Mouse (Mus musculus) heart, embryonic 15.5 days (tissue): Measurements from ENCODE around the gene Cngb1. TPM values are rescaled to one million over a fixed set of nuclear protein-coding genes. Genes with fewer than 3 reads are reported as not detected.

Source experiments
- ATAC-seq: fragments of 200-750 bp; cut with Nextera tagmentation; replicated peaks from 2 replicates; pipeline ENCODE4 v1.8.0; 2017; ENCODE audit warnings: low read depth, moderate TSS enrichment; ENCODE audit not compliant: insufficient number of reproducible peaks, insufficient read depth, low FRiP score
- H3K27ac ChIP-seq: fragments of 300-500 bp; sonication (generic); 2 replicates; pipeline ENCODE4 v1.5.1; 2015; ENCODE audit warnings: mild to moderate bottlenecking, inconsistent platforms
- H3K27me3 ChIP-seq: fragments of 300-500 bp; sonication (generic); 2 replicates; pipeline ENCODE4 v1.6.1; 2015; ENCODE audit warnings: inconsistent platforms
- H3K36me3 ChIP-seq: fragments of 300-500 bp; sonication (generic); 2 replicates; pipeline ENCODE4 v1.6.1; 2015; ENCODE audit warnings: mild to moderate bottlenecking, inconsistent platforms
- H3K4me1 ChIP-seq: fragments of 300-500 bp; sonication (generic); replicated peaks from 2 replicates; pipeline ENCODE4 v1.6.1; 2015; ENCODE audit warnings: inconsistent platforms
- H3K4me2 ChIP-seq: fragments of 300-500 bp; sonication (generic); 2 replicates; pipeline ENCODE4 v1.6.1; 2015; ENCODE audit warnings: inconsistent platforms, mild to moderate bottlenecking, moderate library complexity
- H3K4me3 ChIP-seq: fragments of 300-500 bp; sonication (generic); 2 replicates; pipeline ENCODE4 v1.5.1; 2015; ENCODE audit warnings: mild to moderate bottlenecking, inconsistent platforms
- H3K9ac ChIP-seq: fragments of 300-500 bp; sonication (generic); 2 replicates; pipeline ENCODE4 v1.6.1; 2015; ENCODE audit warnings: mild to moderate bottlenecking, inconsistent platforms
- H3K9me3 ChIP-seq: fragments of 300-500 bp; sonication (generic); replicated peaks from 2 replicates; pipeline ENCODE4 v1.6.1; 2016; ENCODE audit warnings: inconsistent platforms
- WGBS: fragments of 180-500 bp; shearing (Covaris S2); methylation state at CpG from one replicate; pipeline ENCODE4 v1.1.7; 2015; ENCODE audit warnings: mixed read lengths; 5-methylcytosine and 5-hydroxymethylcytosine counted together
- polyA plus RNA-seq: library from polyadenylated mRNA; unstranded; fragments of >200 nt; fragmentation: Nextera tagmentation; extraction: Ambion mirVana; gene quantifications from 2 replicates; pipeline ENCODE4 v1.2.1, GENCODE M21; 2015

The Cngb1 gene
- polyA plus RNA-seq, 1 experiment from 2014 or later = 0.49 TPM

DNA sequence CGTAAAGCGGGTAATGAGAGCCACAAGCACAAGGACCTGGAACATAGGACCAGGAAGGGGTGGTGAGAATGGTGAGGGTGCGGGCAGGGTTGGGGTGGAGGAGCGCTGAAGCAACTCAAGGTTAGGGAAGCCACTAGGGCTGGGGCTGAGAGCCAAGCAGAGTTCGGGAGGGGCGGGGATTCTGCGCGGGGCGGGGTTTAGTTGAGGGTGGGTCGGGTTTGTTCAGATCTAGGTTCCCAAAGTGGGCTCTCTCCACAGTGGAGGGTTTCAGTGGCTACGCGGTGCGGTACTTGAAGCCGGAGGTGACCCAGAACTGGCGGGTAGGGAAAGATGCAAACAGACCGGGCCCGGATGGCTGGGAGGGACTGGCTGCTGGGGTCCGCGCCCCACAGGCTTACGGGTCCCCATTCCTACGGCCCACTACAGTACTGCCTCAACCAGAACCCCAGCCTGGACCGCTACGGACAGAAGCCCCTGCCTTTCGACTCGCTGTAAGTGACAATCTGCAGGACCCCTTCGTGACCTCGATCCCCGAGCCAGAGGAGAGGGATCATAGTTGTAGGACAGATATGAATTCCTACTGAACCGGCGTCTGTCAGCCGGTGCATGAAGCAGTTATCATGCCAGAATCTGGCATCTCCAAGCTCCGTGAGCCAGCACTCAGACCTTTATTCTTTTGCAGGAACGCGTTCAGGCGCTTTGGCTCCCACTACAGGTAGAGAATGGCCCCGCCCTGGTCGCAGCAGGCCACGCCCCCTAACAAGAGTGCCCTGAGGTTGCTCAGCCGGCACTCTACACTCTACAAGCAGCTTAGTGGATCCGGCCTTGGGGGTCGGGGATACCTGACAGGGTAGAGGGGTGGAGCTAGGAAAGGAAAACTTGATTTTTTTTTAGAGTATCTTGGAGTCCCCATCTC, 14.1 kb upstream of the Cngb1 start:
- Histone ChIP-seq H3K9ac (peak overlapping the region; percentile 54), H3K4me3 (peak overlapping the region; percentile 55), H3K27ac (no peak overlapping the region; the same call in 1 of the 2 replicates), H3K27me3 (peaks cover 9% of the 10 kb centered on the region), H3K4me2 (peak overlapping the region; percentile 96), H3K4me1 (peaks cover 31% of the 10 kb centered on the region), H3K9me3 (no peaks in the 10 kb centered on the region), H3K36me3 (peaks cover 5% of the 10 kb centered on the region; the same call in 1 of the 2 replicates)
- ATAC-seq = peak; percentile 60
- 3% methylated on average over 41 of the region's 41 CpGs for WGBS

DNA sequence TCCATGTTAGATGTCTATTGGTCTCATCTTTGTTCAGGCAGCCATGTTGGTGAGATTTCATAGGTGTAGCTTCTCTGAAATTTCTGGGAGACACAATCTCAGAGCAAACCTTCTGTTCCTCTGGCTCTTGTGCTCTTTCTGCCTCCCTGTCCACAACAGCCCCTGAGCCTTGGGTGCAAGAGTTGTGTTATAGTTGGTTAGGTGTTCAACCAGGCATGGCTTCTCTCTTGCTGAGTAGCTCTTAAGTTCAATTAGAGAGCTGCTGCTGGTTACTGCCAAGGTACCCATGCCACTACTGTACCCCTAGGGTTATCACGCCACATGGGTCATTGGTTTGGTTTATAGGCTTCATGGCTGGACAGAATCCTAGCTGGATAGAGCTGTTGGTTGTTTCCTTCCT, 9.0 kb upstream of the Cngb1 start:
- H3K9me3 ChIP-seq = no peaks in the 10 kb centered on the region
- peaks cover 6% of the 10 kb centered on the region for H3K4me1 ChIP-seq
- H3K4me3 ChIP-seq = no peak overlapping the region
- no peak for ATAC-seq
- H3K4me2 ChIP-seq = no peak overlapping the region
- H3K27ac ChIP-seq = no peak overlapping the region
- H3K36me3 ChIP-seq = no peaks in the 10 kb centered on the region
- 94% methylated on average over 1 of the region's 1 CpGs for WGBS
- peaks cover 9% of the 10 kb centered on the region for H3K27me3 ChIP-seq
- no peak overlapping the region for H3K9ac ChIP-seq

- WGBS = 59% methylated on average over 2 of the region's 2 CpGs
- H3K4me1 ChIP-seq = no peaks in the 10 kb centered on the region; the same call in 1 of the 2 replicates
- H3K9ac ChIP-seq = no peak overlapping the region
- no peak overlapping the region for H3K4me3 ChIP-seq
- no peaks in the 10 kb centered on the region for H3K36me3 ChIP-seq
- no peak overlapping the region for H3K4me2 ChIP-seq
- no peaks in the 10 kb centered on the region for H3K9me3 ChIP-seq
- no peak for ATAC-seq
- H3K27me3 ChIP-seq = peaks cover 5% of the 10 kb centered on the region
- no peak overlapping the region for H3K27ac ChIP-seq
These were observed 8.3 kb upstream of the Cngb1 start for GRCm38 (mm10) chr8:95314707-95315106.

DNA sequence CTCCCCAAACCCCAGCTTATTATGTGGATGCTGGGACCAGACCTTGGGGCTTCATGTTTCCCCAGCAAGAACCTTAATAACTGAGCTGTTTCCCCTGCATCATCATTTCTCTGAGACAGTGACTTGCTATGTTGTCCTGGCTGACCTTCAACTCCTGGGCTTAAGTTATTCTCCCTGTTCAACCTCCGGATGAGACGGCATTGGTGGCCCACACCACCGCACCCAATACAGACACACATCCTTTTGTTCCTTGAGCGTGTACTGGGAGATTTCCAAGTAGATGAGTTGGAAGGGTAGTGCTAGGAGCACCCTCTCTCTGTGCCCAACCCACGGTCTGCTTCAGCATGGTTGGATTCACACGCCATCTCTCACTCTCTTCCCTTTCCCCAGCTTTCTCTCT, 7.5 kb upstream of the Cngb1 start:
- H3K36me3 ChIP-seq = no peaks in the 10 kb centered on the region
- no peaks in the 10 kb centered on the region for H3K9me3 ChIP-seq
- no peaks in the 10 kb centered on the region; the same call in 1 of the 2 replicates for H3K27me3 ChIP-seq
- H3K4me3 ChIP-seq = no peak overlapping the region
- H3K27ac ChIP-seq = no peak overlapping the region
- H3K4me2 ChIP-seq = no peak overlapping the region
- peaks cover 5% of the 10 kb centered on the region for H3K4me1 ChIP-seq
- ATAC-seq = no peak
- no peak overlapping the region for H3K9ac ChIP-seq
- 81% methylated on average over 6 of the region's 6 CpGs for WGBS

DNA sequence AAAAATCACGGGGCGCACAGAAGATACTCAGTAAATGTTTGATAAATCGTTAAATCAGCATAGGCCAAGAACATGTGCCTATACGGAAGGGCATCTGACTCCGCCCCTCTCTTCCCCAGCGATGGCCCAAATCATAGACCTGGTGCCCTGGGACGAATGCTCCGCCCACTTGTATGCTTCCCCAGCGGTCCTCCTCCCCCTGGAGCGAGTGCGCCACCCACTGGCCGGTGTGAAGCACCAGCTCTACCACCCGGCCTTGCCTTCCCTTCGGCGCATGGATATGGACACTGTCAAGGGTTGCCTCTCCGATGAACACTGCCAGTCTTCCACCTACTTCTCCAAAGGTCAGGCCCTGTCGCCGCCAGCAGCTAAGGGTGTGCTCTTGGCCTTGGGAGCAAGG, 6.5 kb upstream of the Cngb1 start:
- Histone ChIP-seq H3K4me2 (no peak overlapping the region), H3K27ac (no peak overlapping the region), H3K27me3 (no peaks in the 10 kb centered on the region), H3K9ac (no peak overlapping the region), H3K36me3 (no peaks in the 10 kb centered on the region), H3K4me3 (no peak overlapping the region), H3K4me1 (peaks cover 5% of the 10 kb centered on the region), H3K9me3 (no peaks in the 10 kb centered on the region)
- 65% methylated on average over 18 of the region's 18 CpGs for WGBS
- ATAC-seq = no peak

DNA sequence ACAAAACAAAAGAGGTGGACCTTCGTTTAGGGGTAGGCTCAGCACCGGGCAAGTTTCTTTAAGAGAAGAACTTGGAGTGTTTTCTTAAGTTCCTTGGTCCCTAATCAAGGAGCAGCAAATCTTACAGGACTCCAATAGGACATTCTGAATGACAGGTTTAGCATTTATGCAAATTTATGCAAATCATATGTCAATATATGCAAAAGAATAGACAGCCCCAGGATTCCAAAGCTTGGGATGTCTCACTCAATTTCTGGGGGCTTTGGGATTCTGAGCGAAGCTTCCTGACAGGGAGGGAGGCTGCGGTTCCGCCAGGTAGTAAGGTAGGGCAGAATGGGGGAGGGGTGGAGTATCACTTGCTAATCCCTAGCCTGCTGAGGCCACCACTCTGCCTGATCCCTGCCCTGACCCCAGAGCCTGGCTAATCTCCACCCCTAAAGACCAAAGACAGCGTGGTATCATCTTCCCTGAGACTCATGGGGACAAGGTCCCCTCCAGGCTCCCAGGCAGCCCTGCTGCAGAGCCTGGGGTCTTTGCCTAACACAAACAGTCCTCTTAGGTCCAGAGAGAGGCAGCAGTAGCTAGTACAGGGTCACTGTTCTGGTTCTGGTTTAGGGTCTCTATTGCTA, 4.1 kb upstream of the Cngb1 start, which contains the start of gene Tepp:
TSS of gene Tepp (plus strand) at position 225 of the 629 bp plus-strand sequence.
- no peak within 1 kb of the TSS for H3K4me3 ChIP-seq
- no peaks in the 10 kb centered on the region for H3K27me3 ChIP-seq
- no peak within 1 kb of the TSS for H3K4me2 ChIP-seq
- ATAC-seq = no peak
- WGBS = 42% methylated on average over 6 of the region's 6 CpGs
- no peak within 1 kb of the TSS for H3K27ac ChIP-seq
- no peak within 1 kb of the TSS for H3K9ac ChIP-seq
- no peaks in the 10 kb centered on the region for H3K9me3 ChIP-seq
- peaks cover 5% of the 10 kb centered on the region for H3K4me1 ChIP-seq
- no peaks in the 10 kb centered on the region for H3K36me3 ChIP-seq

DNA sequence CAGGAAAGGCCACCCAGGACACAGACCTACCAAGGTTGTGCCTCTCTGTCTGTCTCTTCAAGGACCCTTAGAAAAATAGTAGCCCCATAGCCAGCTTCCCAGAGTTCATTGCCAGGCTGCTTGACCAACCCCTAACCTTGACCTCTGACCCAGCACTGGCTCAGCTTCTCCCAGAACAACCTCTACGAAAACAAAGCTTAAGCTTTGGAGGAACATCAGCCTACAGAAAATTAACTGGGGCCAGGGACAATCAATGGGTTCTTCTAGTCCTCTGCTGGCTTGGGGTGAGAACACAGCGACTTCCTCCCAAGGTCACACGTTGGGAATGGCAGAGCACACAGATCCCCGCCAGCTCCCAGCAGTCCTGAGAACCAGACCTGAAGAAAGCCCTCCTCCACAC, 859 bp downstream of the Cngb1 start:
- WGBS = 60% methylated on average over 4 of the region's 4 CpGs
- peaks cover 10% of the 10 kb centered on the region for H3K4me1 ChIP-seq
- no peak overlapping the region for H3K9ac ChIP-seq
- H3K36me3 ChIP-seq = no peaks in the 10 kb centered on the region
- no peak overlapping the region for H3K27ac ChIP-seq
- ATAC-seq = no peak
- H3K4me3 ChIP-seq = no peak overlapping the region
- no peaks in the 10 kb centered on the region for H3K9me3 ChIP-seq
- H3K4me2 ChIP-seq = no peak overlapping the region
- no peaks in the 10 kb centered on the region for H3K27me3 ChIP-seq

DNA sequence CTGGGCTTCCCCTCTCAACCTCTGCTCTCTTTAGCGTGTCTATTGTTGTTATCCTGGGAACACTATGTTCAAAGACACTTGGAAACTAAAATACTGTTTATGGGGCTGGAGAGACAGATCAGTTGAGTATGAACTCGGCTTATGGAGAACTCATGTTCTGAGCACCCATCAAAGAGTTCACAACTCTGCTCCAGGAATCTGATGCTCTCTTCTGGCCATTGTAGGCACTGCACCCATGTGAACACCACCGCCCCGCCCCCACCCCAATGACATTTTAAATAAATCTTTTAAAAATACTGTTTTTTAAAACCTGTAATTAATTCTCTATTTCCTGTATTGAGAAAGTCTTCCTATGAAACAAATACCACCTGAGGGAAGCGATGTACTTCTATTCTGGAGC, 4.0 kb downstream of the Cngb1 start:
- 14% methylated on average over 5 of the region's 5 CpGs for WGBS
- H3K4me1 ChIP-seq = 0 out of 2 replicates have a peak, but pooled peaks cover 5% of the 10 kb centered on the region
- ATAC-seq = no peak
- no peaks in the 10 kb centered on the region for H3K27me3 ChIP-seq
- H3K36me3 ChIP-seq = no peaks in the 10 kb centered on the region
- H3K4me2 ChIP-seq = no peak overlapping the region
- no peak overlapping the region for H3K9ac ChIP-seq
- no peak overlapping the region for H3K27ac ChIP-seq
- no peak overlapping the region for H3K4me3 ChIP-seq
- H3K9me3 ChIP-seq = no peaks in the 10 kb centered on the region

DNA sequence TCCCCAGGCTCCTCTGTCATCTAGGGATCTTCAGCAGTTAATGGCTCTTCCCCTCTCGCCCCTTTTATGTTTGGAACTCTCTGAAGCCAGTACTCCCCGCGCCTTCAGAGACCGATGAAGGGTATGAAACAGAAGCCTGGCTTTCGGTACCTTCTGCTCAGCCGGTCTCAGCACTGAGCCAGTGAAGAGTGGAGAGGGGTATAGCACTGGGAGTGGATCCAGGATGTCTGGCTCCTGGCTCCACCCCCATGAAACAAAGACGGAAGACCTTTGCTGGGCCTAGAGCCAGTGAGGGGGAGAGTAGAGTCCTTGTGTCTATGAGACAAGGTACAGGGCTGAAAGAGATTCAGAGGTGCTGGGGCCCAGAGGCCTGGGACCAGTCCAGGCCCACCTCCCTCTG, 12.5 kb downstream of the Cngb1 start:
- Histone ChIP-seq H3K4me1 (peaks cover 13% of the 10 kb centered on the region; the same call in 1 of the 2 replicates), H3K4me3 (peak overlapping the region; percentile 30), H3K27me3 (no peaks in the 10 kb centered on the region), H3K9me3 (no peaks in the 10 kb centered on the region), H3K36me3 (no peaks in the 10 kb centered on the region), H3K9ac (no peak overlapping the region), H3K27ac (peak overlapping the region; percentile 82), H3K4me2 (peak overlapping the region; percentile 54)
- 48% methylated on average over 7 of the region's 7 CpGs for WGBS
- ATAC-seq = peak; percentile 74; the same call in 1 of the 2 replicates

DNA sequence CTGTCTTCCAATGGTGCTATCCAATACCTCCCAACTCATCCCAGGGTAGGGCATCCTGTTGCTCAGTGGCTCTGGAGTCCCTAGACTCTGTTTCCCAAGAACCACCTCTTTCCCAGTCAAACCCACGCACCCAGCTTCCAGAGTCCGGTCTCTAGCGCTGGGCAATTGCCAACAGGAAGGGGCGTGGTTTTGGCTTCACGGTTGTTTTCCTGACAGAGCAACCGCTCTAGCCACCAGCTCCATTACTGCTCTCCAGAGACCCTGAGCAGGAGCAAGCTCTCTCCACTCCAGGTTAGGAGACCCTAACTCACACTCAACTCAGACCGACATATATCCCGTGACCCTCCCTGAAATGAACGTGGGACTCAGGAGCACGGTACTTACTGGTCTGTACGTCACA, 13.2 kb downstream of the Cngb1 start:
- 61% methylated on average over 11 of the region's 11 CpGs for WGBS
- H3K27ac ChIP-seq = peak overlapping the region; percentile 82

GRCm38 (mm10) chr8:95289066-95289650, 17.2 kb downstream of the Cngb1 start:
- H3K4me1 ChIP-seq = peaks cover 12% of the 10 kb centered on the region; the same call in 1 of the 2 replicates
- H3K4me3 ChIP-seq = no peak overlapping the region
- no peaks in the 10 kb centered on the region for H3K27me3 ChIP-seq
- no peak overlapping the region for H3K27ac ChIP-seq
- ATAC-seq = no peak
- WGBS = 53% methylated on average over 6 of the region's 6 CpGs
- H3K4me2 ChIP-seq = no peak overlapping the region
- H3K9ac ChIP-seq = no peak overlapping the region
- H3K36me3 ChIP-seq = no peaks in the 10 kb centered on the region
- no peaks in the 10 kb centered on the region for H3K9me3 ChIP-seq

More for the DNA sequence above, 13.2 kb downstream of the Cngb1 start:
- H3K4me2 ChIP-seq = peak overlapping the region; percentile 54
- no peak overlapping the region for H3K9ac ChIP-seq
- H3K36me3 ChIP-seq = no peaks in the 10 kb centered on the region
- H3K4me1 ChIP-seq = peaks cover 13% of the 10 kb centered on the region; the same call in 1 of the 2 replicates
- H3K4me3 ChIP-seq = peak overlapping the region; percentile 30; the same call in 1 of the 2 replicates
- H3K27me3 ChIP-seq = no peaks in the 10 kb centered on the region
- no peaks in the 10 kb centered on the region for H3K9me3 ChIP-seq
- 0 out of 2 replicates have a peak, but pooled peaks have one; percentile 44 for ATAC-seq
